Mouse (Mus musculus): ENCODE results near the gene Olfr691. TPM values are rescaled to one million over a fixed set of nuclear protein-coding genes. Genes with fewer than 3 reads are reported as not detected.

The Olfr691 gene
- not detected in 2 replicates for total RNA-seq (2014; rRNA removed)
- not detected in 2 replicates for polyA plus RNA-seq (2015; fragmentation: Nextera tagmentation; extraction: Ambion mirVana)

- TF ChIP-seq CTCF (IDR thresholded peaks at IDR 0.05; ENCODE audit: low read depth), result no peak
- Histone ChIP-seq H3K4me1 (ENCODE audit: insufficient read depth) (no peaks in the 10 kb centered on the region), H3K4me3 (ENCODE audit: low read depth, low read length) (no peak within 1 kb of the TSS), H3K27ac (ENCODE audit: low read depth, low read length) (no peak within 1 kb of the TSS), H3K9ac (no peak within 1 kb of the TSS), H3K9me3 (ENCODE audit: low read length) (no peaks in the 10 kb centered on the region), H3K27me3 (ENCODE audit: insufficient read depth, low read length) (no peaks in the 10 kb centered on the region), H3K36me3 (ENCODE audit: insufficient read depth) (no peaks in the 10 kb centered on the region), H3K4me2 (ENCODE audit: low read depth) (no peak within 1 kb of the TSS)
- DNase-seq, result no peak
- 58% methylated on average over 1 of the region's 1 CpGs for WGBS
- ATAC-seq, result no peak
Measured at GRCm38 (mm10) chr7:105342170-105342569, at the start of gene Olfr691. Gene Olfr691, minus strand, starts transcription at chr7:105342270.

GRCm38 (mm10) chr7:105390236-105390635 lies 48.2 kb upstream of the Olfr691 start:
- Histone ChIP-seq H3K4me3 (ENCODE audit: low read depth, low read length) (no peak overlapping the region), H3K9ac (no peak overlapping the region), H3K4me2 (ENCODE audit: low read depth) (no peak overlapping the region), H3K27me3 (ENCODE audit: insufficient read depth, low read length) (no peaks in the 10 kb centered on the region), H3K4me1 (ENCODE audit: insufficient read depth) (no peaks in the 10 kb centered on the region), H3K27ac (ENCODE audit: low read depth, low read length) (no peak overlapping the region), H3K36me3 (ENCODE audit: insufficient read depth) (peaks cover 40% of the 10 kb centered on the region), H3K9me3 (ENCODE audit: low read length) (no peaks in the 10 kb centered on the region)
- ATAC-seq, result no peak
- no peak for TF ChIP-seq CTCF (IDR thresholded peaks at IDR 0.05; ENCODE audit: low read depth)
- no peak for DNase-seq
- 93% methylated on average over 2 of the region's 2 CpGs for WGBS

- no peak overlapping the region for H3K27ac ChIP-seq (ENCODE audit: low read depth, low read length)
- ATAC-seq (no peak), DNase-seq (no peak)
- WGBS, result 99% methylated on average over 2 of the region's 2 CpGs
- H3K4me3 ChIP-seq (ENCODE audit: low read depth, low read length), result no peak overlapping the region
- no peak for TF ChIP-seq CTCF (IDR thresholded peaks at IDR 0.05; ENCODE audit: low read depth)
- no peak overlapping the region for H3K9ac ChIP-seq
- H3K4me1 ChIP-seq (ENCODE audit: insufficient read depth), result no peaks in the 10 kb centered on the region
- H3K4me2 ChIP-seq (ENCODE audit: low read depth), result no peak overlapping the region
- no peaks in the 10 kb centered on the region for H3K9me3 ChIP-seq (ENCODE audit: low read length)
- H3K36me3 ChIP-seq (ENCODE audit: insufficient read depth), result peaks cover 66% of the 10 kb centered on the region
- no peaks in the 10 kb centered on the region for H3K27me3 ChIP-seq (ENCODE audit: insufficient read depth, low read length)
Measured at GRCm38 (mm10) chr7:105387696-105388095, 45.6 kb upstream of the Olfr691 start.

GRCm38 (mm10) chr7:105380329-105380728 lies 38.3 kb upstream of the Olfr691 start:
- no peaks in the 10 kb centered on the region for H3K4me1 ChIP-seq (ENCODE audit: insufficient read depth)
- no peak overlapping the region for H3K27ac ChIP-seq (ENCODE audit: low read depth, low read length)
- H3K4me3 ChIP-seq (ENCODE audit: low read depth, low read length), result no peak overlapping the region
- H3K4me2 ChIP-seq (ENCODE audit: low read depth), result no peak overlapping the region
- no peaks in the 10 kb centered on the region for H3K27me3 ChIP-seq (ENCODE audit: insufficient read depth, low read length)
- WGBS, result 97% methylated on average over 3 of the region's 3 CpGs
- H3K9me3 ChIP-seq (ENCODE audit: low read length), result no peaks in the 10 kb centered on the region
- H3K36me3 ChIP-seq (ENCODE audit: insufficient read depth), result peaks cover 78% of the 10 kb centered on the region
- no peak for TF ChIP-seq CTCF (IDR thresholded peaks at IDR 0.05; ENCODE audit: low read depth)
- ATAC-seq (no peak), DNase-seq (no peak)
- H3K9ac ChIP-seq, result no peak overlapping the region

GRCm38 (mm10) chr7:105374866-105375265 lies 32.8 kb upstream of the Olfr691 start, which contains the start of gene Gm5901:
Gene Gm5901, plus strand, starts transcription at chr7:105375038.
- 85% methylated on average over 1 of the region's 1 CpGs for WGBS
- Histone ChIP-seq H3K27me3 (ENCODE audit: insufficient read depth, low read length) (no peaks in the 10 kb centered on the region), H3K36me3 (ENCODE audit: insufficient read depth) (peaks cover 38% of the 10 kb centered on the region), H3K9me3 (ENCODE audit: low read length) (no peaks in the 10 kb centered on the region), H3K4me3 (ENCODE audit: low read depth, low read length) (no peak within 1 kb of the TSS), H3K27ac (ENCODE audit: low read depth, low read length) (no peak within 1 kb of the TSS), H3K9ac (no peak within 1 kb of the TSS), H3K4me2 (ENCODE audit: low read depth) (no peak within 1 kb of the TSS), H3K4me1 (ENCODE audit: insufficient read depth) (no peaks in the 10 kb centered on the region)
- DNase-seq, result no peak
- TF ChIP-seq CTCF (IDR thresholded peaks at IDR 0.05; ENCODE audit: low read depth), result no peak
- ATAC-seq, result no peak

GRCm38 (mm10) chr7:105373976-105374375 lies 31.9 kb upstream of the Olfr691 start:
- Histone ChIP-seq H3K9me3 (ENCODE audit: low read length) (no peaks in the 10 kb centered on the region), H3K4me1 (ENCODE audit: insufficient read depth) (no peaks in the 10 kb centered on the region), H3K4me2 (ENCODE audit: low read depth) (no peak overlapping the region), H3K36me3 (ENCODE audit: insufficient read depth) (peaks cover 30% of the 10 kb centered on the region), H3K9ac (no peak overlapping the region), H3K27me3 (ENCODE audit: insufficient read depth, low read length) (no peaks in the 10 kb centered on the region), H3K4me3 (ENCODE audit: low read depth, low read length) (no peak overlapping the region), H3K27ac (ENCODE audit: low read depth, low read length) (no peak overlapping the region)
- TF ChIP-seq CTCF (IDR thresholded peaks at IDR 0.05; ENCODE audit: low read depth), result no peak
- 93% methylated on average over 3 of the region's 3 CpGs for WGBS
- ATAC-seq (no peak), DNase-seq (no peak)

- 74% methylated on average over 4 of the region's 4 CpGs for WGBS
- no peak for TF ChIP-seq CTCF (IDR thresholded peaks at IDR 0.05; ENCODE audit: low read depth)
Measured at GRCm38 (mm10) chr7:105373509-105373908, 31.4 kb upstream of the Olfr691 start.

More at GRCm38 (mm10) chr7:105373509-105373908, 31.4 kb upstream of the Olfr691 start:
- H3K36me3 ChIP-seq (ENCODE audit: insufficient read depth), result peaks cover 25% of the 10 kb centered on the region
- no peak overlapping the region for H3K9ac ChIP-seq
- no peaks in the 10 kb centered on the region for H3K27me3 ChIP-seq (ENCODE audit: insufficient read depth, low read length)
- ATAC-seq (no peak), DNase-seq (no peak)
- no peak overlapping the region for H3K4me2 ChIP-seq (ENCODE audit: low read depth)
- H3K4me1 ChIP-seq (ENCODE audit: insufficient read depth), result no peaks in the 10 kb centered on the region
- H3K27ac ChIP-seq (ENCODE audit: low read depth, low read length), result no peak overlapping the region
- H3K4me3 ChIP-seq (ENCODE audit: low read depth, low read length), result no peak overlapping the region
- H3K9me3 ChIP-seq (ENCODE audit: low read length), result no peaks in the 10 kb centered on the region

Data from forebrain, postnatal 0 days (tissue).